8 mouse cellular contexts compared by ENCODE assay signal in the genomic region with DNA sequence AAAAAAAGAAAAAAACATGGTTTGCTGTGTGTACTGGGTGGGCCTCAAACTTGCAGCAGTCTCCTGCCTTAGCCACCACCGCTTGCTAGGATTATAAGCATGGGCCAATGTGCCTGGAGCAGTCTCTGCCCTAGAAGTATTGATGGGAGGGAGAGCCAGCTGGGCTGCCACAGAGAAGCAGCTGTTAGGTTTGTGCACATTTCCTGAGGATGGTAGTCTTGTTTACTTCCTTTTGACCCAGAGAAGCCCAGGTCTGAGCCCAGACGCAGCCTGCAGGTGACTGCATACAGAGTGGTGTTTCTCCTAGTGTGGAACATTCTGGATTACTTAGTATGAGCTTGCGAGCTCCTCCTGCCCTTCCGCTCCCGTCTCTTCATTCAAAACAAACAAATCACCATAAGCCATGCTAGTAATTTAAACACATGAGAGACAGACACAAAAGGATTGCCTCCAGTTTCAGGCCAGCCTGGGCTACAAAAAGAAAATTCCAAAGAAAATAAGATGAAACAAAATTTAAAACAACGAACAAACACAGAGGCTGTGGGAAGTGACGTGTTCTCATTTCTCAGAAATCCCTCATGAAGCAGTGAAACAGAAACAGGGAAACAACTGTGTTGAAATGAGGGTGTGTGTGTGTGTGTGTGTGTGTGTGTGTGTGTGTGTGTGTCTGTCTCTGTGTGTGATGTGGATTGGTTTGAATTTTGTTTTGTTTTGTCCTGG. TPM values are rescaled to one million over a fixed set of nuclear protein-coding genes. Genes with fewer than 3 reads are reported as not detected.
DNase-seq lines count a peak whose midpoint lies in the region; ATAC-seq and TF ChIP-seq lines count a peak whose summit lies in the region.

No protein-coding gene starts in this region.

- no peak overlapping the region for H3K4me3 ChIP-seq in hindbrain, embryonic 10.5 days
- H3K4me3 ChIP-seq in hindbrain, embryonic 11.5 days (ENCODE audit: low read depth, low read length), result no peak overlapping the region
- no peak overlapping the region for H3K4me3 ChIP-seq in CH12.LX (replicated peaks in 1 of 3; ENCODE audit: low read depth in 2 of 3, low read length in 2 of 3, poor library complexity in 1 of 3)
- no peak overlapping the region for H3K4me3 ChIP-seq in heart, embryonic 13.5 days
- no peak overlapping the region for H3K4me3 ChIP-seq in liver, embryonic 16.5 days (ENCODE audit: low read depth, low read length)

- peak overlapping the region; percentile 75; the same call in 1 of the 2 replicates for H3K27ac ChIP-seq in hindbrain, embryonic 10.5 days
- H3K27ac ChIP-seq in hindbrain, embryonic 11.5 days (ENCODE audit: low read depth, low read length), result no peak overlapping the region
- peak overlapping the region; percentile 75 for H3K27ac ChIP-seq in CH12.LX (ENCODE audit: insufficient read depth, low read depth)
- H3K27ac ChIP-seq in heart, embryonic 13.5 days (replicated peaks), result peak overlapping the region; percentile 97
- H3K27ac ChIP-seq in liver, embryonic 16.5 days (ENCODE audit: low read length), result peak overlapping the region; percentile 92

- no peaks in the 10 kb centered on the region for H3K9me3 ChIP-seq in hindbrain, embryonic 10.5 days
- no peaks in the 10 kb centered on the region for H3K9me3 ChIP-seq in hindbrain, embryonic 11.5 days (ENCODE audit: control insufficient read depth, low read length)
- H3K9me3 ChIP-seq in CH12.LX (replicated peaks; ENCODE audit: low read length), result no peaks in the 10 kb centered on the region
- no peaks in the 10 kb centered on the region for H3K9me3 ChIP-seq in heart, embryonic 13.5 days
- H3K9me3 ChIP-seq in liver, embryonic 16.5 days (replicated peaks; ENCODE audit: control insufficient read depth, low read length), result no peaks in the 10 kb centered on the region

- TF ChIP-seq POLR2A in CH12.LX (IDR thresholded peaks at IDR 0.05; ENCODE audit: low read depth, low read length), result no peak

- no peaks in the 10 kb centered on the region for H3K27me3 ChIP-seq in hindbrain, embryonic 10.5 days (ENCODE audit: insufficient read depth, poor library complexity, severe bottlenecking)
- H3K27me3 ChIP-seq in hindbrain, embryonic 11.5 days (ENCODE audit: control insufficient read depth, insufficient read depth, low read length), result no peaks in the 10 kb centered on the region
- no peaks in the 10 kb centered on the region for H3K27me3 ChIP-seq in CH12.LX (replicated peaks)
- no peaks in the 10 kb centered on the region for H3K27me3 ChIP-seq in heart, embryonic 13.5 days (replicated peaks)
- H3K27me3 ChIP-seq in liver, embryonic 16.5 days (ENCODE audit: control insufficient read depth, insufficient read depth, low read depth, low read length), result no peaks in the 10 kb centered on the region

- H3K36me3 ChIP-seq in hindbrain, embryonic 10.5 days, result peaks cover 84% of the 10 kb centered on the region
- no peaks in the 10 kb centered on the region for H3K36me3 ChIP-seq in hindbrain, embryonic 11.5 days (ENCODE audit: control insufficient read depth, insufficient read depth, low read length)
- H3K36me3 ChIP-seq in CH12.LX (replicated peaks in 1 of 2; ENCODE audit: control insufficient read depth in 1 of 2, insufficient read depth in 1 of 2, low read length in 1 of 2), result peaks cover 8 to 35% of the 10 kb centered on the region in 2 experiments
- H3K36me3 ChIP-seq in heart, embryonic 13.5 days, result peaks cover 51% of the 10 kb centered on the region
- peaks cover 13% of the 10 kb centered on the region for H3K36me3 ChIP-seq in liver, embryonic 16.5 days (ENCODE audit: control insufficient read depth, insufficient read depth)

- intact Hi-C loops in gastrocnemius, postnatal 36 days (cut with DNase I), result no loop called here

- H3K9ac ChIP-seq in hindbrain, embryonic 11.5 days (ENCODE audit: low read depth, low read length), result no peak overlapping the region
- H3K9ac ChIP-seq in CH12.LX (ENCODE audit: insufficient read depth, low read depth), result 0 out of 2 replicates have a peak overlapping the region, but pooled peaks have one; percentile 14
- peak overlapping the region; percentile 77 for H3K9ac ChIP-seq in heart, embryonic 13.5 days
- H3K9ac ChIP-seq in liver, embryonic 16.5 days (ENCODE audit: low read depth, low read length), result no peak overlapping the region

- no peak overlapping the region for H3K4me2 ChIP-seq in hindbrain, embryonic 11.5 days (replicated peaks; ENCODE audit: low read depth, low read length)
- peak overlapping the region; percentile 47 for H3K4me2 ChIP-seq in CH12.LX (ENCODE audit: insufficient read depth, low read depth, poor library complexity, severe bottlenecking)
- peak overlapping the region; percentile 56; the same call in 1 of the 2 replicates for H3K4me2 ChIP-seq in heart, embryonic 13.5 days
- H3K4me2 ChIP-seq in liver, embryonic 16.5 days (ENCODE audit: low read depth, low read length), result no peak overlapping the region

- TF ChIP-seq RAD21 in CH12.LX (IDR thresholded peaks at IDR 0.05; ENCODE audit: low read depth, low read length), result no peak

- dilution Hi-C loops in CH12.LX (cut with MboI; ENCODE audit: extremely low pct_ligation_motif_present, extremely low pct_unique_long_range_greater_than_20kb, low sequenced_read_pairs), result no loop called here

- no peak for ATAC-seq in hindbrain, embryonic 11.5 days (ENCODE audit: low FRiP score)
- no peak for ATAC-seq in heart, embryonic 13.5 days (ENCODE audit: extremely low read depth, insufficient number of reproducible peaks, low FRiP score, low TSS enrichment)
- ATAC-seq in liver, embryonic 16.5 days (ENCODE audit: low read depth), result no peak

- TF ChIP-seq EP300 in CH12.LX (IDR thresholded peaks at IDR 0.05; ENCODE audit: low read length), result peak; percentile 21; the same call in 1 of the 2 replicates

- in situ Hi-C loops in CH12.LX (cut with MboI; ENCODE audit: low pct_ligation_motif_present, low pct_unique_long_range_greater_than_20kb, low sequenced_read_pairs), result no loop called here

- H3K4me1 ChIP-seq in hindbrain, embryonic 10.5 days (replicated peaks), result peaks cover 57% of the 10 kb centered on the region
- H3K4me1 ChIP-seq in hindbrain, embryonic 11.5 days (replicated peaks; ENCODE audit: control insufficient read depth, insufficient read depth, low read length), result peaks cover 4% of the 10 kb centered on the region; the same call in 1 of the 2 replicates
- H3K4me1 ChIP-seq in CH12.LX (ENCODE audit: control insufficient read depth in 1 of 2, insufficient read depth in 2 of 2), result peaks cover 39 to 94% of the 10 kb centered on the region in 2 experiments
- H3K4me1 ChIP-seq in heart, embryonic 13.5 days, result peaks cover 83% of the 10 kb centered on the region
- H3K4me1 ChIP-seq in liver, embryonic 16.5 days (ENCODE audit: control insufficient read depth, low read depth, low read length), result peaks cover 80% of the 10 kb centered on the region

- no peak for TF ChIP-seq CTCF in CH12.LX (conservative IDR thresholded peaks at IDR 0.05 in 1 of 2, IDR thresholded peaks at IDR 0.05 in 1 of 2; ENCODE audit: low read depth in 2 of 2, low read length in 2 of 2)

- H3K79me2 ChIP-seq in CH12.LX (replicated peaks; ENCODE audit: control insufficient read depth, extremely low read depth, insufficient read depth, poor library complexity, severe bottlenecking), result peaks cover 55% of the 10 kb centered on the region

- DNase-seq in hindbrain, embryonic 10.5 days (ENCODE audit: low spot score), result no peak
- no peak for DNase-seq in hindbrain, embryonic 11.5 days (ENCODE audit: low spot score)
- no peak for DNase-seq in CH12.LX (ENCODE audit: extremely low read depth)
- peak; percentile 79 for DNase-seq in thymus, postnatal 25 days
- DNase-seq in layer of hippocampus, postnatal 14 days (ENCODE audit: low spot score in 2 of 2), result no peak
- no peak for DNase-seq in gastrocnemius, postnatal 36 days

- WGBS in hindbrain, embryonic 10.5 days, result 86% methylated on average over 7 of the region's 7 CpGs
- WGBS in hindbrain, embryonic 11.5 days, result 86% methylated on average over 7 of the region's 7 CpGs
- WGBS in heart, embryonic 13.5 days, result 80% methylated on average over 7 of the region's 7 CpGs
- WGBS in liver, embryonic 16.5 days (ENCODE audit: insufficient replicate concordance), result 72% methylated on average over 7 of the region's 7 CpGs

TF ChIP-seq in CH12.LX, 34 proteins besides CTCF, POLR2A, EP300 and RAD21 (continues in another document):
- TF ChIP-seq TCF12 (IDR thresholded peaks at IDR 0.05; ENCODE audit: low read depth, low read length), result peak; percentile 11; the same call in 1 of the 2 replicates

RNA-seq across cellular contexts. Expression of gene Mcl1, which starts 10.2 kb away (rescaled TPM):
- 47.2 and 53.4 TPM in 2 replicates for polyA plus RNA-seq in hindbrain, embryonic 10.5 days (2016; fragmentation: Nextera tagmentation; extraction: Ambion mirVana)
- polyA plus RNA-seq in hindbrain, embryonic 11.5 days (2014; fragmentation: Nextera tagmentation; extraction: Ambion mirVana), result 76.1 and 87.4 TPM in 2 replicates
- 95.9 and 114 TPM in 2 replicates for total RNA-seq in CH12.LX (2012; rRNA removed)
- 223 and 225 TPM in 2 replicates for total RNA-seq in CH12.LX (2014; rRNA removed)
- polyA plus RNA-seq in CH12.LX (2012; ENCODE audit: insufficient read length, low read depth), result 188 and 197 TPM in 2 replicates
- polyA plus RNA-seq in heart, embryonic 13.5 days (2015; fragmentation: Nextera tagmentation; extraction: Ambion mirVana), result 36.0 and 36.2 TPM in 2 replicates
- 11.1 and 14.5 TPM in 2 replicates for polyA plus RNA-seq in liver, embryonic 16.5 days (2015; fragmentation: Nextera tagmentation; extraction: Ambion mirVana)
- 10 to 100 TPM; 64.6 to 65.1 TPM for total RNA-seq in layer of hippocampus, postnatal 14 days (2021)
- 100 to 1,000 TPM; 109 to 130 TPM for total RNA-seq in gastrocnemius, postnatal 36 days (2021)

RNA-seq across cellular contexts. Expression of gene Adamtsl4, which starts 19.0 kb away (rescaled TPM):
- 0.73 and 0.86 TPM in 2 replicates for polyA plus RNA-seq in hindbrain, embryonic 10.5 days (2016; fragmentation: Nextera tagmentation; extraction: Ambion mirVana)
- 0.14 and 0.80 TPM in 2 replicates for polyA plus RNA-seq in hindbrain, embryonic 11.5 days (2014; fragmentation: Nextera tagmentation; extraction: Ambion mirVana)
- total RNA-seq in CH12.LX (2012; rRNA removed) (0.85 and 1.1 TPM in 2 replicates), CH12.LX (2014; rRNA removed) (not detected in 2 replicates)
- 0.10 TPM in 1 of 2 replicates, not detected in the other for polyA plus RNA-seq in CH12.LX (2012; ENCODE audit: insufficient read length, low read depth)
- polyA plus RNA-seq in heart, embryonic 13.5 days (2015; fragmentation: Nextera tagmentation; extraction: Ambion mirVana), result 4.8 and 7.3 TPM in 2 replicates
- polyA plus RNA-seq in liver, embryonic 16.5 days (2015; fragmentation: Nextera tagmentation; extraction: Ambion mirVana), result 0.74 and 0.83 TPM in 2 replicates
- 1 to 10 TPM; 3.0 to 4.1 TPM for total RNA-seq in layer of hippocampus, postnatal 14 days (2021)
- 10 to 100 TPM; 25.7 to 41.2 TPM for total RNA-seq in gastrocnemius, postnatal 36 days (2021)

RNA-seq across cellular contexts. Expression of gene Ensa, which starts 44.0 kb away (rescaled TPM):
- 84.8 and 89.9 TPM in 2 replicates for polyA plus RNA-seq in hindbrain, embryonic 10.5 days (2016; fragmentation: Nextera tagmentation; extraction: Ambion mirVana)
- polyA plus RNA-seq in hindbrain, embryonic 11.5 days (2014; fragmentation: Nextera tagmentation; extraction: Ambion mirVana), result 83.4 and 87.4 TPM in 2 replicates
- total RNA-seq in CH12.LX (2012; rRNA removed) (51.5 and 53.9 TPM in 2 replicates), CH12.LX (2014; rRNA removed) (57.8 and 60.8 TPM in 2 replicates)
- 58.4 and 62.6 TPM in 2 replicates for polyA plus RNA-seq in CH12.LX (2012; ENCODE audit: insufficient read length, low read depth)
- polyA plus RNA-seq in heart, embryonic 13.5 days (2015; fragmentation: Nextera tagmentation; extraction: Ambion mirVana), result 46.5 and 53.1 TPM in 2 replicates
- 32.8 and 33.4 TPM in 2 replicates for polyA plus RNA-seq in liver, embryonic 16.5 days (2015; fragmentation: Nextera tagmentation; extraction: Ambion mirVana)
- total RNA-seq in layer of hippocampus, postnatal 14 days (2021), result 100 to 1,000 TPM; 288 to 297 TPM
- total RNA-seq in gastrocnemius, postnatal 36 days (2021), result 10 to 100 TPM; 85.6 to 96.1 TPM

Comparison
In these comparisons a context has a peak if more than half of its experiments do, and no peak if none do; other contexts are left out.
1. H3K4me2 ChIP-seq: peak in CH12.LX (single experiment) and heart, embryonic 13.5 days (single experiment); none in hindbrain, embryonic 11.5 days (single experiment) and liver, embryonic 16.5 days (single experiment).
2. H3K9ac ChIP-seq: peak in CH12.LX (single experiment) and heart, embryonic 13.5 days (single experiment); none in hindbrain, embryonic 11.5 days (single experiment) and liver, embryonic 16.5 days (single experiment).